Mouse (Mus musculus) stomach, embryonic 15.5 days (tissue): ENCODE results near the gene Plekha5. TPM values are rescaled to one million over a fixed set of nuclear protein-coding genes. Genes with fewer than 3 reads are reported as not detected.

Experiments used
- ATAC-seq: fragments of 200-750 bp; cut with Nextera tagmentation; 2 replicates; pipeline ENCODE4 v1.8.0; 2017; ENCODE audit warnings: low read depth, moderate number of reproducible peaks, moderate TSS enrichment; ENCODE audit not compliant: insufficient read depth, low FRiP score
- H3K27ac ChIP-seq: fragments of 300-500 bp; sonication (generic); 2 replicates; pipeline ENCODE4 v1.5.1; 2015; ENCODE audit warnings: mild to moderate bottlenecking, inconsistent platforms
- H3K27me3 ChIP-seq: fragments of 300-500 bp; sonication (generic); replicated peaks from 2 replicates; pipeline ENCODE4 v1.6.1; 2015; ENCODE audit warnings: inconsistent platforms
- H3K36me3 ChIP-seq: fragments of 300-500 bp; sonication (generic); 2 replicates; pipeline ENCODE4 v1.6.1; 2015; ENCODE audit warnings: inconsistent platforms
- H3K4me1 ChIP-seq: fragments of 300-500 bp; sonication (generic); 2 replicates; pipeline ENCODE4 v1.6.1; 2015; ENCODE audit warnings: inconsistent platforms
- H3K4me2 ChIP-seq: fragments of 300-500 bp; sonication (generic); 2 replicates; pipeline ENCODE4 v1.6.1; 2015; ENCODE audit warnings: mild to moderate bottlenecking, inconsistent platforms
- H3K4me3 ChIP-seq: fragments of 300-500 bp; sonication (generic); replicated peaks from 2 replicates; pipeline ENCODE4 v1.5.1; 2015; ENCODE audit warnings: inconsistent platforms
- H3K9ac ChIP-seq: fragments of 300-500 bp; sonication (generic); 2 replicates; pipeline ENCODE4 v1.6.1; 2015; ENCODE audit warnings: inconsistent platforms
- H3K9me3 ChIP-seq: fragments of 300-500 bp; sonication (generic); 2 replicates; pipeline ENCODE4 v1.6.1; 2016; ENCODE audit warnings: inconsistent platforms
- WGBS: fragments of 180-500 bp; shearing (Covaris S2); methylation state at CpG from one replicate; pipeline ENCODE4 v1.1.7; 2015; 5-methylcytosine and 5-hydroxymethylcytosine counted together
- polyA plus RNA-seq: library from polyadenylated mRNA; unstranded; fragments of >200 nt; fragmentation: Nextera tagmentation; extraction: Ambion mirVana; gene quantifications from 2 replicates; pipeline ENCODE4 v1.2.1, GENCODE M21; 2015

The Plekha5 gene
- polyA plus RNA-seq, 1 experiment from 2014 or later: 46.7 TPM

DNA sequence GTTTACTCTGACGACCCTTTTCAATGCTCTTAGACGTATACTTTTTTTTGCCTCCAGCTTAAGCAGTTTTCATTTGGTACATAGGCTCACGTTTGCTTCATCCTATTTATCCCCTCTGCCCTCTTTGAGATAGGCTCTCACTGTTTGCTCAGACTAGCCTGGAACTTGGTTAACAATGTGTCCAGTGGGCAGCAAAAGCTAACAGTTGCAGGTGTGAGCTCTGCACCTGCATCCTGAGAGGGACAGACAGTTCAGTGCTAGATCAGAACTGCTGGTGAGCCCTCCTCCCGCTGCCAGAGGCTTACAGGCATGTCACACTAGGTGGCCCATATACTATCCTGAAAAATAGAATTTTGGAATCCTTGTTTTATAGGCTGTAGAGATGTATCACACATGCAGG, 206.5 kb downstream of the Plekha5 start:
- no peak overlapping the region for H3K4me2 ChIP-seq
- no peak overlapping the region for H3K9ac ChIP-seq
- H3K36me3 ChIP-seq: 0 out of 2 replicates have a peak, but pooled peaks cover 7% of the 10 kb centered on the region
- no peaks in the 10 kb centered on the region for H3K9me3 ChIP-seq
- no peak overlapping the region for H3K4me3 ChIP-seq
- no peak overlapping the region for H3K27ac ChIP-seq
- WGBS: 54% methylated on average over 4 of the region's 4 CpGs
- H3K4me1 ChIP-seq: peaks cover 14% of the 10 kb centered on the region
- no peaks in the 10 kb centered on the region for H3K27me3 ChIP-seq
- ATAC-seq: no peak

DNA sequence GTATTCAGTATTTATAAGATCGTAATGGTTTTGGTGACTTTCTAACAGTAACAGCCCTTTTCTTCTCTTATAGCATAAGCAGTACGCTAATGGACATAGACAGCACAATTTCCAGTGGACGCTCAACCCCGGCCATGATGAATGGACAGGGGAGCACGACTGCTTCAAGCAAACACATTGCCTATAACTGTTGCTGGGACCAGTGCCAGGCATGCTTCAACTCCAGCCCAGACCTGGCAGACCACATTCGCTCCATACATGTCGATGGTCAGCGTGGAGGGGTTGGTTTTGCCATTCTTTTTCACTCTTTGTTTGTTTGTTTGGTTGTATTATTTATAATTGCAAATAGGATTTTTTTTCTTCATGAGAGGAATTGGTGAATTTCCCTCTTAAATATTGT, 209.8 kb downstream of the Plekha5 start:
- no peaks in the 10 kb centered on the region for H3K27me3 ChIP-seq
- no peak overlapping the region for H3K4me3 ChIP-seq
- peaks cover 21% of the 10 kb centered on the region for H3K36me3 ChIP-seq
- no peak for ATAC-seq
- H3K9me3 ChIP-seq: no peaks in the 10 kb centered on the region
- no peak overlapping the region for H3K4me2 ChIP-seq
- 0 out of 2 replicates have a peak, but pooled peaks cover 3% of the 10 kb centered on the region for H3K4me1 ChIP-seq
- no peak overlapping the region for H3K9ac ChIP-seq
- 78% methylated on average over 8 of the region's 8 CpGs for WGBS
- no peak overlapping the region for H3K27ac ChIP-seq

DNA sequence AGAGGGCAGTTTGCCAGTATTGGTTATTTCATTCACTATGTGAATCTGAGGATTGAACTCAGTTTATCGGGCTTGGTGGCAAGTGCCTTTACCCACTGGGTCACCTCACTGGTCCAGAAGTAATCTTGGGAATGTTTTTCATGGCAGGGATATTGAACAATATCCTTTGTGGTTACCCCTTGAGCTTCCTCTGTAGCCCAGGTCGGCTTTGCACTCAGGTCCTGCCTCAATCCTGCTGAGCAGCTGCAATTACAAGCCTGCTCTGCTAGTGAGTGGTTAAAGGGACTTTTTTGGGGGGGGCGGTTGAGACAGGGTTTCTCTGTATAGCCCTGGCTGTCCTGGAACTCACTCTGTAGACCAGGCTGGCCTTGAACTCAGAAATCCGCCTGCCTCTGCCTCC, 212.4 kb downstream of the Plekha5 start:
- no peaks in the 10 kb centered on the region for H3K4me1 ChIP-seq
- no peak overlapping the region for H3K9ac ChIP-seq
- no peaks in the 10 kb centered on the region for H3K27me3 ChIP-seq
- ATAC-seq: no peak
- H3K9me3 ChIP-seq: no peaks in the 10 kb centered on the region
- 93% methylated on average over 4 of the region's 4 CpGs for WGBS
- peaks cover 24% of the 10 kb centered on the region for H3K36me3 ChIP-seq
- H3K4me2 ChIP-seq: no peak overlapping the region
- no peak overlapping the region for H3K27ac ChIP-seq
- no peak overlapping the region for H3K4me3 ChIP-seq

DNA sequence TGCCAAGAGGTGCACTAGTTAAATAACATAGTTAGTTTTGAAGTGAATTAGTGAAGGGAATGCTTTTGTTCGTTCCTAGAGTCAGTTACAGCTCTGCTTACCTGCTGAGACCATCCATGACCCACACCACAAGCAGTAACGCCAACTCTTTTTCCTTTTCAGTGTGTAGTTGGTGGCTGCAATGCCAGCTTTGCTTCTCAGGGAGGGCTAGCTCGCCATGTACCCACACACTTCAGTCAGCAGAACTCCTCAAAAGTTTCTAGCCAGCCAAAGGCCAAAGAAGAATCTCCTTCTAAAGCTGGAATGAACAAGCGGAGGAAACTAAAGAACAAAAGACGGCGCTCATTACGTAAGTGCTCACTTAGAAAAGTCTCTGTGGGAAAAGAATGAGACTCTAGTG, 218.2 kb downstream of the Plekha5 start:
- H3K4me2 ChIP-seq: no peak overlapping the region
- no peak for ATAC-seq
- H3K4me3 ChIP-seq: no peak overlapping the region
- no peaks in the 10 kb centered on the region for H3K27me3 ChIP-seq
- H3K27ac ChIP-seq: no peak overlapping the region
- H3K9ac ChIP-seq: no peak overlapping the region
- WGBS: 94% methylated on average over 7 of the region's 7 CpGs
- peaks cover 29% of the 10 kb centered on the region for H3K36me3 ChIP-seq
- H3K4me1 ChIP-seq: no peaks in the 10 kb centered on the region
- no peaks in the 10 kb centered on the region for H3K9me3 ChIP-seq

DNA sequence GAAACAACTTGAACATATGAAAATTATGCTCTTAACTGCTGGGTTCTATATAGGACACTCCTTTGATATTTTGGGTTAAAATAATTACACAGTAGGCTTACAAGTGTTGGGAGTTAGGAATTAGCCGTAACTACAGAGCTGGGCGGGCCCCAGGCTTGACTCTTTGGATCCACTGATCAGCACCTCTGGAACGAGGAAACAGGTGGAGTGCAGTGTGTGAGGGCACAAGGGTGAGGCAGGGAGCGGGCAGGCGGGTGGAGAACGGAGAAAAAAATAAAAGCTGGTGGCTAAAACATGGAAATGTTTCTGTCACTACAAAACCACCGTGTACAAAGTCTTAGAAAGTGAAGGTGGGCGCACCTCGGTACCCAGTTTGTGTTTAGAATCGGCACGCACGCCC, 218.8 kb downstream of the Plekha5 start:
- peaks cover 29% of the 10 kb centered on the region for H3K36me3 ChIP-seq
- no peaks in the 10 kb centered on the region for H3K4me1 ChIP-seq
- no peaks in the 10 kb centered on the region for H3K9me3 ChIP-seq
- no peak for ATAC-seq
- no peak overlapping the region for H3K27ac ChIP-seq
- H3K4me3 ChIP-seq: no peak overlapping the region
- no peak overlapping the region for H3K4me2 ChIP-seq
- WGBS: 89% methylated on average over 12 of the region's 12 CpGs
- no peaks in the 10 kb centered on the region for H3K27me3 ChIP-seq
- no peak overlapping the region for H3K9ac ChIP-seq

DNA sequence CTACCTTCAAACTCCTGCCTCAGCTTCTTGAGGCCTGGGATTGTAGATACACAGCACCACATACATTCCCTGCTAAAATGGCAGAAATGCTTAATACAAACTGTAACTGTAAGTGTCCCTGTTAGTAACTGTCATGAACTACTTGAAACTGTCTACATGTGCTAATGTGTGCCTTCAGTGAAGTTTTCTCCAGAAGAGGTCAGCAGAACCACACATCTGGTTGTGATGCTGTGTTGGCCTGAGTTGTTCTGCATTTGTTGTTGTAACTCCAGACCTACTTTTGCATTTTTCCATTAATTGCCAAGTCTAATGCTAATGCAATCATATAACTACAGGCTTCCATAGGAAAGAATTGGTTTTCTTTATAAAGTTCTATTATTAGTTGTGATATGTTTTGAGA, 222.1 kb downstream of the Plekha5 start:
- Histone ChIP-seq H3K4me1 (no peaks in the 10 kb centered on the region), H3K4me3 (no peak overlapping the region), H3K9ac (no peak overlapping the region), H3K27me3 (no peaks in the 10 kb centered on the region), H3K4me2 (no peak overlapping the region), H3K9me3 (no peaks in the 10 kb centered on the region), H3K27ac (no peak overlapping the region), H3K36me3 (peaks cover 30% of the 10 kb centered on the region)
- no peak for ATAC-seq

Other genes starting within 250 kb of the Plekha5 start
- 11.5 and 12.6 TPM in 2 replicates for gene Aebp2, start 198.6 kb downstream of the Plekha5 start, polyA plus RNA-seq